Mouse (Mus musculus): ENCODE data around the gene Mrfap1.

Gene Mrfap1

GRCm38 (mm10) chr5:36796296-36797014, at the start of gene Mrfap1:
Gene Mrfap1 (minus strand): TSS chr5:36796772.
- peak; percentile 77 to 93 for DNase-seq (ENCODE audit: low read depth in 1 of 2, low spot score in 2 of 2)

GRCm38 (mm10) chr5:36844490-36844889, 47.9 kb upstream of the Mrfap1 start:
- no peak for DNase-seq (ENCODE audit: low read depth in 1 of 2, low spot score in 2 of 2)

- no peak for DNase-seq (ENCODE audit: low read depth in 1 of 2, low spot score in 2 of 2)
Measured at GRCm38 (mm10) chr5:36841701-36842100, 45.1 kb upstream of the Mrfap1 start.

- DNase-seq (ENCODE audit: low read depth in 1 of 2, low spot score in 2 of 2) = no peak
Measured at GRCm38 (mm10) chr5:36840092-36840491, 43.5 kb upstream of the Mrfap1 start.

GRCm38 (mm10) chr5:36839602-36840001, 43.0 kb upstream of the Mrfap1 start:
- DNase-seq (ENCODE audit: low read depth in 1 of 2, low spot score in 2 of 2) = no peak

- DNase-seq (ENCODE audit: low read depth in 1 of 2, low spot score in 2 of 2) = no peak
Measured at GRCm38 (mm10) chr5:36839032-36839431, 42.5 kb upstream of the Mrfap1 start.

GRCm38 (mm10) chr5:36835933-36836332, 39.4 kb upstream of the Mrfap1 start:
- peak; percentile 33 to 54 for DNase-seq (ENCODE audit: low read depth in 1 of 2, low spot score in 2 of 2)

GRCm38 (mm10) chr5:36831272-36831671, 34.7 kb upstream of the Mrfap1 start:
- DNase-seq (ENCODE audit: low read depth in 1 of 2, low spot score in 2 of 2) = no peak

GRCm38 (mm10) chr5:36829913-36830879, 33.6 kb upstream of the Mrfap1 start, which contains the start of gene Man2b2:
Gene Man2b2 (minus strand): TSS chr5:36830653.
- DNase-seq (ENCODE audit: low read depth in 1 of 2, low spot score in 2 of 2) = peak; percentile 73 to 83

- no peak for DNase-seq (ENCODE audit: low read depth in 1 of 2, low spot score in 2 of 2)
Measured at GRCm38 (mm10) chr5:36829098-36829497, 32.5 kb upstream of the Mrfap1 start.

- no peak for DNase-seq (ENCODE audit: low read depth in 1 of 2, low spot score in 2 of 2)
Measured at GRCm38 (mm10) chr5:36822907-36823306, 26.3 kb upstream of the Mrfap1 start.

- no peak for DNase-seq (ENCODE audit: low read depth in 1 of 2, low spot score in 2 of 2)
Measured at GRCm38 (mm10) chr5:36820142-36820541, 23.6 kb upstream of the Mrfap1 start.

GRCm38 (mm10) chr5:36819742-36820141, 23.2 kb upstream of the Mrfap1 start:
- no peak for DNase-seq (ENCODE audit: low read depth in 1 of 2, low spot score in 2 of 2)

- no peak for DNase-seq (ENCODE audit: low read depth in 1 of 2, low spot score in 2 of 2)
Measured at GRCm38 (mm10) chr5:36817738-36818137, 21.2 kb upstream of the Mrfap1 start.

- peak in 1 of 2 experiments; percentile 41 for DNase-seq (ENCODE audit: low read depth in 1 of 2, low spot score in 2 of 2)
Measured at GRCm38 (mm10) chr5:36814554-36814953, 18.0 kb upstream of the Mrfap1 start.

- DNase-seq (ENCODE audit: low read depth in 1 of 2, low spot score in 2 of 2) = no peak
Measured at GRCm38 (mm10) chr5:36811413-36811812, 14.8 kb upstream of the Mrfap1 start.

- DNase-seq (ENCODE audit: low read depth in 1 of 2, low spot score in 2 of 2) = no peak
Measured at GRCm38 (mm10) chr5:36810634-36811033, 14.1 kb upstream of the Mrfap1 start.

GRCm38 (mm10) chr5:36809123-36809522, 12.6 kb upstream of the Mrfap1 start:
- no peak for DNase-seq (ENCODE audit: low read depth in 1 of 2, low spot score in 2 of 2)

- no peak for DNase-seq (ENCODE audit: low read depth in 1 of 2, low spot score in 2 of 2)
Measured at GRCm38 (mm10) chr5:36807106-36807505, 10.5 kb upstream of the Mrfap1 start.

- no peak for DNase-seq (ENCODE audit: low read depth in 1 of 2, low spot score in 2 of 2)
Measured at GRCm38 (mm10) chr5:36797291-36797690, 719 bp upstream of the Mrfap1 start.

GRCm38 (mm10) chr5:36795647-36796295, 801 bp downstream of the Mrfap1 start:
- peak in 1 of 2 experiments; percentile 36 for DNase-seq (ENCODE audit: low read depth in 1 of 2, low spot score in 2 of 2)
